Mouse (Mus musculus): Measurements from ENCODE around the gene Fam181a.

DNA sequence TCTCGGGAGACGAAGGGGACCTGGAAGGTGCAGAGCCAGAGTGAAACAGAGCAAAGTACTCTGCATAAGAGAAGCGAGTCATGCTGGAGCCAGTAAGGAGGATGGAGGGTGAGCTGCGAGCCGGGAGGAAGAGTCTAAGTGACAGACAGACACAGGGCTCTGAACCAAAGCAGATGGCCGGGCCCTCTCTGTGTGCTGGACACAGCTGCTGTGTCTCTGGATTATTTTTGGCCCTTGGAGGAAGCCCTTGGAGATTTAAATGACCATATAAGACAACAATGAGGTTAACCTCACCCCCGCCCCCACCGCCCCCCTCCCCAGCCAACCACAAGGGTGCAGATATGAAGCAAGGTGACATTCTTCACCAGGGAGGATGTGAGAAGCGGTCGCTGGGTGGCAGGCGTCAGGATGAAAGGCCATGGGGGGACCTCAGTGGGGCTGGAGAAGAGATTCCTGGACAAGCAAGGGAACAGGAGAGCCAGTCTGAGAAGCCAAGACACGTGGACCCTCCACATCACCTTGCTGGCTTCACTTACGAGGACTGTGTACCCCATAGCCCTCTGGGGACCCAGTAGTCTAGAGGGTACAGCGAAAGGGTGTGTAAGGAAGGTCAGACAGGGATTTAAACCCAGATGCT, 27.5 kb downstream of the Fam181a start:
- TF ChIP-seq POLR2A (IDR thresholded peaks at IDR 0.05; ENCODE audit: borderline replicate concordance, control insufficient read depth, low read depth, low read length) (no peak), CTCF (IDR thresholded peaks at IDR 0.05; ENCODE audit: control insufficient read depth, insufficient read depth, low read length) (no peak)
